Mouse (Mus musculus) midbrain, embryonic 15.5 days (tissue): ENCODE measurements at regions not wholly inside any gene's neighbourhood (a gene's known extent, or its start where the extent isn't known, plus 50 kb on each side); places are given as distances from the start of the nearest gene placed in this dataset.
"Not testable (repeated sequence)": the region's sequence is repeated elsewhere in the genome, so short reads cannot be mapped to it uniquely, and the experiment has no call there.

ENCODE experiments used
- ATAC-seq: fragments of 200-750 bp; cut with Nextera tagmentation; replicated peaks from 2 replicates; pipeline ENCODE4 v1.8.0; 2017; ENCODE audit warnings: moderate TSS enrichment
- H3K27ac ChIP-seq: fragments of 300-500 bp; sonication (generic); 2 replicates; pipeline ENCODE4 v1.5.1; 2015; ENCODE audit warnings: mild to moderate bottlenecking, inconsistent platforms
- H3K27me3 ChIP-seq: fragments of 300-500 bp; sonication (generic); replicated peaks from 2 replicates; pipeline ENCODE4 v1.6.1; 2015; ENCODE audit warnings: inconsistent platforms
- H3K36me3 ChIP-seq: fragments of 300-500 bp; sonication (generic); replicated peaks from 2 replicates; pipeline ENCODE4 v1.6.1; 2015; ENCODE audit warnings: inconsistent platforms
- H3K4me1 ChIP-seq: fragments of 300-500 bp; sonication (generic); 2 replicates; pipeline ENCODE4 v1.6.1; 2015; ENCODE audit warnings: inconsistent platforms
- H3K4me2 ChIP-seq: fragments of 300-500 bp; sonication (generic); 2 replicates; pipeline ENCODE4 v1.6.1; 2015; ENCODE audit warnings: inconsistent platforms, mild to moderate bottlenecking, moderate library complexity
- H3K4me3 ChIP-seq: fragments of 300-500 bp; sonication (generic); 2 replicates; pipeline ENCODE4 v1.5.1; 2015; ENCODE audit warnings: mild to moderate bottlenecking, inconsistent platforms
- H3K9ac ChIP-seq: fragments of 300-500 bp; sonication (generic); 2 replicates; pipeline ENCODE4 v1.6.1; 2015; ENCODE audit warnings: mild to moderate bottlenecking, inconsistent platforms
- H3K9me3 ChIP-seq: fragments of 300-500 bp; sonication (generic); 2 replicates; pipeline ENCODE4 v1.6.1; 2016; ENCODE audit warnings: inconsistent platforms
- WGBS: fragments of 180-500 bp; shearing (Covaris S2); methylation state at CpG from one replicate; pipeline ENCODE4 v1.1.7; 2015; ENCODE audit warnings: mixed read lengths; 5-methylcytosine and 5-hydroxymethylcytosine counted together

DNA sequence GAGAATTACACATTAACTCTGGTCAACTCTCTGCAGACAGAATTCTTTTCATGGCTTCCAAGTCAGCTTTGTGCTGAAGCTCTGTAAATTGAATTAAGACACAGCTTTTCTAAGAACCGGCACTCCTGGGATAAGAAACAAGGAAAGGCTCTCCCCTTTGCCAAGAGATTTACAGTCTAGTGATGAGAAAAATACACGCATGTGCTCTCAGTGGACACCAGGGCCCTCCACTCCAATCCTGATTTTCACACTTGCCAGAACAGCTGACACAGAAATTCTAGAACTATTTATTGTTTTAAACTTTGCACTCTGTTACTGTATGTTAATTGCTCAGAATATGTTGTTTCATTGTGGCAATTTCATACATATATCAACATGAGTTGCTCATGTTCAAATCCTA lies 684.6 kb upstream of the Ptbp2 start:
- Histone ChIP-seq H3K4me3 (no peak overlapping the region), H3K36me3 (no peaks in the 10 kb centered on the region), H3K27ac (no peak overlapping the region), H3K4me1 (peaks cover 19% of the 10 kb centered on the region), H3K4me2 (no peak overlapping the region), H3K9ac (no peak overlapping the region), H3K9me3 (no peaks in the 10 kb centered on the region), H3K27me3 (no peaks in the 10 kb centered on the region)
- ATAC-seq: no peak
- 83% methylated on average over 2 of the region's 2 CpGs for WGBS

GRCm38 (mm10) chr3:120460717-120461116 lies 676.5 kb upstream of the Ptbp2 start:
- Histone ChIP-seq H3K4me1 (no peaks in the 10 kb centered on the region), H3K27ac (no peak overlapping the region), H3K36me3 (no peaks in the 10 kb centered on the region), H3K4me2 (no peak overlapping the region), H3K9ac (no peak overlapping the region), H3K27me3 (no peaks in the 10 kb centered on the region), H3K4me3 (no peak overlapping the region), H3K9me3 (no peaks in the 10 kb centered on the region)
- ATAC-seq: peak; percentile 50; the same call in 1 of the 2 replicates

- WGBS: 94% methylated on average over 7 of the region's 7 CpGs
- H3K9me3 ChIP-seq: no peaks in the 10 kb centered on the region
Observed at GRCm38 (mm10) chr3:120457912-120458311, 673.6 kb upstream of the Ptbp2 start.

DNA sequence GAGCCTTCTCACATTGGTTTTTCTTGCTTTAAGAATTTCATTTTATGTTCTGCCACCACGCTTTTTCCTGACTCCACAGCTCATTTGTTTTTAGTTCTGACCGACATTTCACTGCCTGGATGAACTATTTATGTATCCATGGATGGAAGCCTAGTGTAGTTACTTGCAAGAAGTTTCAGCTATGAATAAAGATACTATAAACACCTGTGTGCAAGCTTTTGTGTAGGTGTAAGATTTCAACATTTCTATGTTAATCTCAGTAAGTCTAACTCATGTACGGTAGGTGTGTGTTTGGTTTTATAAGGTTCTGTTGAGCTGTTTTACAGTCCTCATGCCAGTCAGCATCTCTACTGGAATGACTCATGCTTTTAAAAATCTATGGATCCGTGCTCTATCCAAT lies 656.9 kb upstream of the Ptbp2 start:
- Histone ChIP-seq H3K9me3 (no peaks in the 10 kb centered on the region), H3K36me3 (no peaks in the 10 kb centered on the region), H3K4me2 (no peak overlapping the region), H3K4me3 (no peak overlapping the region), H3K9ac (no peak overlapping the region), H3K27ac (no peak overlapping the region), H3K27me3 (no peaks in the 10 kb centered on the region), H3K4me1 (no peaks in the 10 kb centered on the region)
- WGBS: 94% methylated on average over 4 of the region's 4 CpGs
- ATAC-seq: no peak

More at GRCm38 (mm10) chr3:120457912-120458311, 673.6 kb upstream of the Ptbp2 start:
- H3K4me3 ChIP-seq: no peak overlapping the region
- no peaks in the 10 kb centered on the region for H3K27me3 ChIP-seq
- H3K9ac ChIP-seq: no peak overlapping the region
- H3K4me2 ChIP-seq: no peak overlapping the region
- no peaks in the 10 kb centered on the region for H3K4me1 ChIP-seq
- H3K27ac ChIP-seq: no peak overlapping the region
- H3K36me3 ChIP-seq: no peaks in the 10 kb centered on the region
- ATAC-seq: no peak

GRCm38 (mm10) chr3:120430285-120430684 lies 646.0 kb upstream of the Ptbp2 start:
- Histone ChIP-seq H3K4me3 (no peak overlapping the region), H3K4me1 (no peaks in the 10 kb centered on the region), H3K27me3 (no peaks in the 10 kb centered on the region), H3K4me2 (no peak overlapping the region), H3K9me3 (no peaks in the 10 kb centered on the region), H3K36me3 (no peaks in the 10 kb centered on the region), H3K9ac (no peak overlapping the region), H3K27ac (no peak overlapping the region)
- 91% methylated on average over 2 of the region's 2 CpGs for WGBS
- no peak for ATAC-seq

DNA sequence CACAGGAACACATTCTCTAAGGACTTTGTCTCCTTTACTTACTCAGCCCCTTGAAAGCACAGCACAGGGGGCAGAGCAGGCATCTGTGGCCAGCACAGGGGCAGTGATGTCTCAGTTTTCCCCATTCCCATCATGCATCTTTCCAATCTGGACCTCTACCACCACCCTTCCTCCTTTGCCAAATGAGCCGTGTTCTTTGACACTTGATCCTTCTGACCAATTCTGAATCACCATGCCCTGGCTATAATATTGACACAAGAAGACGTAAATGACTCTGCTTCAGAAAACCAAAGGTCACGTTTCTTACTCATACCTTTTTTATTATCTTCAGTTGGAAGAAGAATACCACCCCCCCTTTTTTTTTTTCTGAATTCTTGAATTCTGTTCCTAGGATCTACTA lies 632.4 kb upstream of the Ptbp2 start:
- H3K9ac ChIP-seq: no peak overlapping the region
- H3K9me3 ChIP-seq: no peaks in the 10 kb centered on the region
- H3K27me3 ChIP-seq: no peaks in the 10 kb centered on the region
- no peak overlapping the region for H3K4me2 ChIP-seq
- H3K4me1 ChIP-seq: no peaks in the 10 kb centered on the region
- ATAC-seq: no peak
- no peaks in the 10 kb centered on the region for H3K36me3 ChIP-seq
- no peak overlapping the region for H3K27ac ChIP-seq
- H3K4me3 ChIP-seq: no peak overlapping the region
- WGBS: 91% methylated on average over 3 of the region's 3 CpGs

GRCm38 (mm10) chr3:120375688-120376289 lies 591.5 kb upstream of the Ptbp2 start:
- H3K4me3 ChIP-seq: no peak overlapping the region
- H3K4me1 ChIP-seq: no peaks in the 10 kb centered on the region
- H3K27ac ChIP-seq: no peak overlapping the region
- no peak for ATAC-seq
- WGBS: 37% methylated on average over 6 of the region's 6 CpGs
- no peaks in the 10 kb centered on the region for H3K27me3 ChIP-seq
- no peaks in the 10 kb centered on the region for H3K36me3 ChIP-seq
- H3K4me2 ChIP-seq: no peak overlapping the region
- H3K9me3 ChIP-seq: no peaks in the 10 kb centered on the region
- H3K9ac ChIP-seq: no peak overlapping the region

DNA sequence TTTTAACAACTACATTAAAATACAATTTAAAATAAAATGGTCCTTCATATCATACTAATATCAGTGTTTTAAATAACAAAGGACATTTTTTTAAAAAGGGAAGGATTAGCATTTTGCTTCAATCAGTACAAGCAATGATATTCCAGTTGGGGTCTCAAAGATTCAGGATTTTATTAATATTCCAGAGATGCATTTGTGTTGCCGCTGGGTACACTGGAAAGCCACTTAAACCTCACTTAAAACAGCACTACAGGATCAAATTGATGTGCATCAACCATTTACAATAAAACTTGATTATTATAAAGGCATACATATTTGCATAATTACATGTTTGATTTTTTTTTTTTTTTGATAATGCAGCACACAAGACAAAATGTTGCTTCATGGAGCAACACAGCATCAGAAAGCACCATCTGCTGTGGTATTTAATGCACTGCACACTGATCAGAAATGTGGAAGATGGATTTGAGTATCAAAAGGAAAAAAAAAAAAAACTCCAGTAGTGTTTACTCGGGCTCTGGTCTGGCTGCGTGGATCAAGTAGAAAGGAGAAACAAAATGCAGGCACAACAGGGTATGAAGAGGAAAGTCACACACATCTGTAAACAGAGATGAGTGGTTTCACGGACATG lies 558.6 kb upstream of the Ptbp2 start:
- no peaks in the 10 kb centered on the region for H3K9me3 ChIP-seq
- H3K36me3 ChIP-seq: no peaks in the 10 kb centered on the region
- H3K4me3 ChIP-seq: no peak overlapping the region
- H3K27me3 ChIP-seq: no peaks in the 10 kb centered on the region
- peaks cover 3% of the 10 kb centered on the region; the same call in 1 of the 2 replicates for H3K4me1 ChIP-seq
- peak; percentile 56; the same call in 1 of the 2 replicates for ATAC-seq
- H3K9ac ChIP-seq: no peak overlapping the region
- 43% methylated on average over 4 of the region's 4 CpGs for WGBS
- H3K4me2 ChIP-seq: no peak overlapping the region
- peak overlapping the region; percentile 25; the same call in 1 of the 2 replicates for H3K27ac ChIP-seq

GRCm38 (mm10) chr3:120341882-120342281 lies 557.6 kb upstream of the Ptbp2 start:
- whole genome bisulfite sequencing: 40% methylated on average over 2 of the region's 2 CpGs
- peak overlapping the region; percentile 45; the same call in 1 of the 2 replicates for H3K27ac ChIP-seq

DNA sequence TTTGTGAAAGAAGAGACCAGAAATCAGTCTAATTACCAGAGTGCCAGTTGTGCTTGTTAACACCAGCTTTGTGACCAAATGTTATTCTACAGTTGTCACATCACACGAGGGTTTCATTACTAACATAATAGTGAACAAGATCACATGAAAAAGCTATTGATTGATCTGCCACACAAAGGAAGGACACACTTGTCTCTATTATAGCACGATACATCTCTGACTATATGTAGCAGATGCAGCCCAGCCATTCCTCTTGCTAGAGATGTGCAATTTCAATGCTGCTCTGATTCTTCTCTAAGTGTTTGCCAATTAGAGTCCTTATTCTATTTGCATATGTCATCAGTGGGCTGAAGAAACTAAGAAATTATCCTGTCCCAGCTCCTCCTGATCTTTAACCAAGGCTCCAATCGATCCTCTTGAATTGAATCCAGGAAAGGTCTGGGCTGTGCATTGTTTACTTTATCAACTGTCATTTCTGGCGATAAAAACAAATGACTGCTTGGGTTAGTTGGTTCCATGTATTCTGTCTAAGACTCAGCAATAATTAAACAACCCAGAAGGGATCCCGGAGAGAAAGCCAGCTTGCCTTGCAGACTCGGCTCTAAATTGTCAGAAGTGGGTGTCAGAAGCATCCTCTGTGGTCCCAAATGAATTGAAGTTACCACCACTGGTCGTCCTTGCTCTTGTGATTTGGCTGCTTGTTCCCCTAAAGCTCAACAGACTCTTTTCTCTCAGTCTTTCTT lies 551.7 kb upstream of the Ptbp2 start:
- no peaks in the 10 kb centered on the region for H3K27me3 ChIP-seq
- ATAC-seq: no peak
- H3K4me1 ChIP-seq: 0 out of 2 replicates have a peak, but pooled peaks cover 3% of the 10 kb centered on the region
- no peak overlapping the region for H3K4me2 ChIP-seq
- no peaks in the 10 kb centered on the region for H3K36me3 ChIP-seq
- no peak overlapping the region for H3K4me3 ChIP-seq
- H3K9ac ChIP-seq: no peak overlapping the region
- H3K9me3 ChIP-seq: no peaks in the 10 kb centered on the region
- H3K27ac ChIP-seq: no peak overlapping the region
- WGBS: 59% methylated on average over 7 of the region's 7 CpGs

More at GRCm38 (mm10) chr3:120341882-120342281, 557.6 kb upstream of the Ptbp2 start:
- H3K9ac ChIP-seq: no peak overlapping the region
- H3K4me2 ChIP-seq: no peak overlapping the region
- no peaks in the 10 kb centered on the region for H3K27me3 ChIP-seq
- H3K9me3 ChIP-seq: no peaks in the 10 kb centered on the region
- ATAC-seq: no peak
- H3K4me1 ChIP-seq: peaks cover 3% of the 10 kb centered on the region; the same call in 1 of the 2 replicates
- H3K4me3 ChIP-seq: no peak overlapping the region
- no peaks in the 10 kb centered on the region for H3K36me3 ChIP-seq

DNA sequence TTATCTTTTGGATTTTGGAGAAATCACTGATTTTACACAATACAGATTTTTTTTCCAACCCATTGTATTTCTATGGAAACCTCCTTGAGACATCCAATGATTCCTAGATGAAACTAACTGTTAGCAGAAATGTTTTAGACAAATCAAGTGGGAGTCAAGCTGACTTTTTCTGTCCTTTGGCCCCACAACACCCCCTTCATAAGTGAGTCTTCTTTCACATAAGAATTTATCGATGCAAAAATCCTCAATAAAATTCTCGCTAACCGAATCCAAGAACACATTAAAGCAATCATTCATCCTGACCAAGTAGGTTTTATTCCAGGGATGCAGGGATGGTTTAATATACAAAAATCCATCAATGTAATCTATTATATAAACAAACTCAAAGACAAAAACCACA lies 522.8 kb upstream of the Ptbp2 start:
- not testable (repeated sequence) for H3K4me2 ChIP-seq, H3K4me3 ChIP-seq, H3K36me3 ChIP-seq, ATAC-seq, H3K27ac ChIP-seq, H3K4me1 ChIP-seq, H3K9ac ChIP-seq, H3K9me3 ChIP-seq, H3K27me3 ChIP-seq
- WGBS: 96% methylated on average over 3 of the region's 3 CpGs

- ATAC-seq: no peak
- Histone ChIP-seq H3K4me3 (no peak overlapping the region), H3K27me3 (no peaks in the 10 kb centered on the region), H3K27ac (no peak overlapping the region), H3K36me3 (no peaks in the 10 kb centered on the region), H3K4me2 (no peak overlapping the region), H3K9ac (no peak overlapping the region), H3K4me1 (no peaks in the 10 kb centered on the region), H3K9me3 (no peaks in the 10 kb centered on the region)
- WGBS: 48% methylated on average over 8 of the region's 8 CpGs
Observed at GRCm38 (mm10) chr3:120305608-120306007, 521.3 kb upstream of the Ptbp2 start.
